Mouse (Mus musculus) gastrocnemius, adult 8-10 months (tissue): ENCODE results near the gene Tpst1. TPM values are rescaled to one million over a fixed set of nuclear protein-coding genes. Genes with fewer than 3 reads are reported as not detected.

Experiments
- DNase-seq, 2 experiments: peaks; one replicate each; pipeline ENCODE4 v3.0.0; 2022; ENCODE audit warnings: low spot score in 2 of 2
- total RNA-seq, 4 experiments: library from RNA; stranded (reverse); gene quantifications; 2 replicates each; pipeline ENCODE4 v1.2.4; 2022

The Tpst1 gene
- total RNA-seq, 4 experiments from 2014 or later, result 3.7 to 4.5 (median 4.0) TPM

GRCm38 (mm10) chr5:130143101-130143500, 70.0 kb downstream of the Tpst1 start:
- DNase-seq, result no peak

- peak; percentile 49 to 66 for DNase-seq
These were observed 70.8 kb downstream of the Tpst1 start for GRCm38 (mm10) chr5:130143977-130144333.

- DNase-seq, result peak; percentile 92 to 96
These were observed 71.5 kb downstream of the Tpst1 start, which contains the start of gene Kctd7 for GRCm38 (mm10) chr5:130144334-130145312. TSS of gene Kctd7 (plus strand) at chr5:130144861.

DNA sequence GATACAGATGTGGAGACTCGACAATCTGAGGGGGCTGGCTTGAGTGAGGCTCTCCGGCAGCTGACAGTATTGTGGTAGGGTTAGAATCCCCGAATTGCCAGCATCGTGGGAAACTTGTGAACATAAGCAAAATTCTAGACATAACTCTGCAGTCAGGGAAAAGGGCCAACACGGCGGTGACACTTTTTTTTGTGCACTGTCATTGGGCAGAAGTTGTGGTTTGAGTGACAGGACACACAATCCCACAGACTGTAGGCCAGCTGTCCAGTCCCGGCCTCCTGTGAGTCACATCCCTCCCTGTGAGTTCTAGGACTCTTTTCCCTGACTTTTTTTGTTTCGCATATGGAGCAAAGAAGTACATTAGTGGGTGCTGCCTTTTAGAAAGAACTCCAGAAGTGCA, 72.8 kb downstream of the Tpst1 start:
- no peak for DNase-seq

GRCm38 (mm10) chr5:130149726-130150310, 76.7 kb downstream of the Tpst1 start:
- no peak for DNase-seq

DNA sequence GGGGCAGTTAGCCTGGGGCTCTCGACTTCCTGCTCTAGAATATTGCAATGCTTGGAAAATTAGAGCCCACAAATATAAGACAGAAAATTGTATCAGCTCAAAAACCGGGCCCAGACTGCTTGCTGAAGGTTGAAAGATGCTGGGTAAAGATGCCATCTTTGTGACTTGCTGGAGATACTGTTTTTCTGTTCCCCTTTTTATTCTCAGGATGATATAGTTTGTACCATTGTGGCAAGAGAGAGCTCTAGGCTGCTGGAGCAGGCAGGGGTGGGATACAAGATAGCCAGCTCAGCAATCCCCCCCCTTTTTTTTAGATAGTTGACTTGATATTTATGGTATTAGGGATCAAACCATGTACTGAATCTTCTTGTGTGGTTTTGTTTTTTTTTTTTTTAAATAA, 81.2 kb downstream of the Tpst1 start:
- DNase-seq, result no peak

GRCm38 (mm10) chr5:130158545-130158944, 85.4 kb downstream of the Tpst1 start:
- DNase-seq, result no peak

DNA sequence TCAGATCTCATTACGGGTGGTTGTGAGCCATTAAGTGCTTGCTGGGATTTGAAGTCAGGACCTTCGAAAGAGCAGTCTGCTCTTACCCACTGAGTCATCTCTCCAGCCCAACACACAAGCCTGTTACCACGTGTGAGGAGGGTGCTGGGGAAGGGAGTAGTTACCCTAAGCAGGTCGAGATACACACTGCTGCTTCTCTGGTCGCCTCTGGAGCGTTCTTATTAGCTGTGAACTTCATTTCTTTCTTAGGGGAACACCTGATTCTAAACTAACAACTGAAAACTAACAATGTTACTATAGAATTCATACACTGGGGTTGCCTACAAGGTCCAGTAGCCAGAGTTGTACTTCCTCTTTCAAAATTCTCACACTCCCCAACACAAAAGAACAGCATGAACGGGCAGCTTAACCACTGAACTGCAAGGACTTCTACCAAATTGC, 86.7 kb downstream of the Tpst1 start:
- DNase-seq, result no peak

DNA sequence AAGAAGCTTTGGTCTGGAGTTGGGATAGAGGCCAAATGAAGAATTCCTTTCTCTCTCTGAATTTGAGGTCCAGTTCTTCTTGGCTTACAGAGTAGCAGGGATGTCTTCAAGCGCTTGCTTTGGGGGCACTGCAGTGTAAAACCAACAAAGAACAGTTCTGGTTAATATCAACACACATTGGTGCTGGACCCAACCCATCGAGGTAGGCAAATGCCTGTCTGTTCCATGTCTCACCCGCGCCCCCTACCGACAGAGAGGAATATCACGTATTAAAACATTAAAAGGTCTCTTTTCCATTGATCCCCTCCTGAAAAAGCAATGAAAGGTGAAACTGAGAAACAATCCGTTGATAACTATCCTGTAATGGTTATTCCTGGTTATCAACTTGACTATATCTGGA, 90.5 kb downstream of the Tpst1 start:
- peak; percentile 60 to 65 for DNase-seq

- no peak for DNase-seq
These were observed 92.1 kb downstream of the Tpst1 start for GRCm38 (mm10) chr5:130165213-130165612.

GRCm38 (mm10) chr5:130169109-130169508, 96.0 kb downstream of the Tpst1 start:
- no peak for DNase-seq

DNA sequence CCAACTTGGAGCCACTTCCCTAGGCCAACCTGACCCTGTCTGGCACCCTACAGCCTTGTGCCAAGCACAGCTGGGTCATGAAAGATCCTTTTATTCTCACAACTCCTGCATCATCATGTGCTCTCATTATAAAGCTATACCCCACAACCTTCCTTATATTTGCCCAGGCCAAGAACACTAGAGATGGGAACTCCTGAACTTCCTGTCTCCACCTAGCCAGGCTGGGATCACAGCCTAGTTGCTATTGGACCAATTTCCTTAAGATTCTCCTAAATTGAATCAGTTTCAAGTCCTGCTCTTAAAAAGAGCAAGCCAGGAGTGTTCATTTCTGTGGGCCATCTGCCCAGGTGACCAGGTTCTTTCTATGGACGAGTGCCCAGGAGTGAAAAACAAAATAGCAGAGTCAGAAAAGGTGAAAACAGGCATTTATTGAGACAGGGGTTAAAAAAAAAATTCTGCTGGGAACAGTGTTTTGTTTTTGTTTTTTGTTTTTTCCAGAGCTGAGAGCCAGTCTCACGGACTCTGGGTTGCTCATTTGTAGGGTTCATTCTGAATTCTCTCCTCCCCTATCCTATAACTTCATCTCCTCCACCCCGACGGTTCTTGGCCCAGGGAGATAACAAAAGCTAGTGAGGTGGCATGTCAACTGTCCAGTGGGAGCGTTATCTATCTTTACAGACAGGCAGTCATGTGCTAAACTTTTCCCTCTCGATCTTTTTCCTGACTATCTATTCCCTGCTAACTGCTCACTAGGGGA, 97.7 kb downstream of the Tpst1 start:
- DNase-seq, result no peak

- DNase-seq, result peak; percentile 92 to 93
These were observed 98.4 kb downstream of the Tpst1 start, which contains the start of gene Rabgef1 for GRCm38 (mm10) chr5:130171423-130171954. TSS of gene Rabgef1 (plus strand) at chr5:130171798.

DNA sequence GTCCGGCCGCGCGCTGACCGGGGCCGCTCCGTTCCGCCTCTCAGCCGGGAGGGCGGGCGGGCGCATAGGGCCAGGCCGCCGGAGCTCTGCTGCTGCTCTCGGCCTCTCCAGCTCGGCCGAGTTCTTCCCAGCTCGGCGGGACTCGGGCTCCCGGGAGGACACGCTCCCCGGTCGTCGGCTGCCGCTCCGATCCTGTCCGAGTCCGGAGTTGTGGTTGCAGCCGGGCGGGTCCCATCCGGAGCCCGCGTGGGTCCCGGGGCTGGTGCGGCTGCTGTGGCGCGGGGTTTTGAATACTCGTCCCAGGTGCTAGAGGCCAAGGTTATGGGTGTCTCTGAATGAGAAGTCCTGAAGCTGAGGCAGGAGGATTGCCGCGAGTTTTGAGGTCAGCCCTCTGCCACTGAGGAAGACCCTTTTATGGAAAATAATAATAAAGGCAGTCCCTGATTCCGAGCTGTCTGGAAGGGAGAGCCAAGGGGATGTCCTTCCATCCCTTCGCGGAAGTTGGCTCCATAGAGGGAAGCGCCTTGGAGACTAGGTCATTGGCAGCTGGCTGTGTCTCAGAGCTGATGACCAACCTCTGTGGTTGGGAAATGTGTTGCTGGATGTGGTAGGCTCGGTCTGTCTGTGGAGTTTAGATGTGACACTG, 99.0 kb downstream of the Tpst1 start:
- DNase-seq, result peak; percentile 42 to 57

GRCm38 (mm10) chr5:130173012-130173411, 99.9 kb downstream of the Tpst1 start:
- no peak for DNase-seq

GRCm38 (mm10) chr5:130177871-130178270, 104.7 kb downstream of the Tpst1 start:
- no peak for DNase-seq

DNA sequence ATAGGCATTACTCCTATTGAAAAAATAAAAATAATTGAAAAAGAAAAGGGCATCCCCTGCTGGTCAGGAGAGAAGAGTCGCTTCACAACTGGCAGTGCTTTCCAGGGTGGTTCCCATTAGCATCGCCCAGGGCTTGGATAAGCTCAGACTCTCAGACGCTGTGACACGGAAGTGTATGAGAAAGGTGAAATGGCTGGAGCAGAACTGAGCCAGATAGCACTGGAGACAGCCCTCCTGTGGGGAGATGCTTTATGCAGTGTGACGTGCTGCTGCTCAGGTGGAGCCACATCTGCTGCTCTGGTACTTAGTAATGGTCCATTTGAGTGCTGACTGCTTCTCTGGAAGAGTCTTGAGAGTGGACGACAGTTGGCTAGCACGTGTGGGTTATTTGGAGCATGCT, 107.2 kb downstream of the Tpst1 start:
- DNase-seq, result no peak

GRCm38 (mm10) chr5:130181740-130182540, 108.8 kb downstream of the Tpst1 start:
- DNase-seq, result no peak

GRCm38 (mm10) chr5:130182541-130182821, 109.4 kb downstream of the Tpst1 start:
- DNase-seq, result no peak

GRCm38 (mm10) chr5:130184193-130184856, 111.2 kb downstream of the Tpst1 start:
- no peak for DNase-seq
